Mouse (Mus musculus) small intestine, adult 2 months (tissue): Measurements from ENCODE around the gene Tril.

Source experiments
- CTCF ChIP-seq: fragments of 200-500 bp; IDR thresholded peaks from 2 replicates; pipeline ENCODE4 v1.5.1; 2012; ENCODE audit warnings: low read depth, mild to moderate bottlenecking, control low read depth, inconsistent platforms, low read length, moderate library complexity, mixed read lengths; ENCODE audit not compliant: insufficient replicate concordance, insufficient read length; ENCODE audit errors: extremely low read depth
- POLR2A ChIP-seq: fragments of 200-500 bp; IDR thresholded peaks from 2 replicates; pipeline ENCODE4 v1.6.1; 2012; ENCODE audit warnings: low read depth, mild to moderate bottlenecking, control low read depth, inconsistent platforms, low read length, moderate library complexity

DNA sequence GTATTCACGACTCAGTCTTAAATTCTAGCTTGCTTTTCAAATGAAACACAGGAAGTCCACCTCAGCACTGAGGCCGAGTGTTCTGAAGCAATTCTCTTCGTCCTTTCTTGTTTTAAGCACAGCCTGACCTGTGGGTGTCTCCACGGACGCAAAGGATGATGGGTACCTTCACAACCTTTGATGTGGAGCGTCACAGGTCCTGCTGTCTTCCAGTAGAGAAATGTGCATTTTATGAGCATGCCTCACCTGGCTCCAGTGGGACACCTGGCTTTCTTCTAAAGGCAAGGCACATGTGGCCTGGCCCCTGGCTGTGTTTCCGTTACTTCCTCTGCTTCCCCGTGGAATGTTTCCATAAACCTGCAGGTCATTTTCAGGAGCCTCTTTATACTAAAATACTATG is 54.9 kb downstream of the Tril start:
- TF ChIP-seq CTCF (no peak), POLR2A (no peak)
